Mouse (Mus musculus): ENCODE measurements around the gene Gabbr1. TPM values are rescaled to one million over a fixed set of nuclear protein-coding genes. Genes with fewer than 3 reads are reported as not detected.

Gabbr1 gene
- 57.4 and 138 TPM in 2 replicates for polyA plus RNA-seq (2021; fragmentation: Nextera tagmentation)
- long read RNA-seq, experiment 1, full-length matches to known transcripts = 106 of 293 reads
- long read RNA-seq, experiment 1, partial matches to known transcripts = 164 of 293 reads
- long read RNA-seq, experiment 1, other reads (novel, unspliced or antisense) = 23 of 293 reads
- long read RNA-seq, experiment 2, full-length matches to known transcripts = 3 of 111 reads
- long read RNA-seq, experiment 2, partial matches to known transcripts = 36 of 111 reads
- long read RNA-seq, experiment 2, other reads (novel, unspliced or antisense) = 72 of 111 reads

DNA sequence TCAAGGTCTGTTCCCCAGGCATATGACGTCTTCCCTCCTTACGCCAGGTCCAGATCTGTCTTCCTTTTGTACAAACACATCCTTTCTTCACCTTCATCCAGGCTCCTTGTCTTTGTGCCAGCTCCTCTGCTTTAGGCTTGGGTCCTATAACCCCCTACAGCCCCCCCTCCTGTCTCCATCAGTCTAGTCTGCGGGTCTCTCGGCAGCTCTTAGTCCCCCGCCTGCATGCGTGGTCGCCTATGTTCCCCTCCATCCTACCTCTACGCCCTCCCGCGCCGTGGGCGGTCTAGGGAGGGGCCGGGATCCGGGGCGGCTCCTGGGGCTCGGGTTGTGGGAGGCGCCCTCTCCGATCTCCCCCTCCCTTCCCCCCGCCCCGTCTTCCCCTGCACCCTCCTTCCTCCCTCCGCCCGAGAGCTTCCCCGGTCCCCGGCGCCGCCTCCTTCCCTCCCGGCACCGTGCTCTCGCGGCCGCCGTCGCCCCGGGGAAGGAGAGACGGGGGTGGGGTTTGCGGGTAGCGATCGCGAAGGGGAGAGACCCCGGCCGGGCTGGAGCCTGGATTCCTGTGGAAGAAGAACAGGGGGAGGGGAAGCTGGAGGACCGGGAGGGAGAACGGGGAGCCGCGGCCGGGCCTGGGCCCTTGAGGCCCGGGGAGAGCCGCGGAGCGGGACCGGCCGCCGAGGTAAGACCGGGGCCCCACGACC lies at the start of gene Gabbr1:
TSS of gene Gabbr1 (plus strand) at position 356 of the 701 bp plus-strand sequence.

DNA sequence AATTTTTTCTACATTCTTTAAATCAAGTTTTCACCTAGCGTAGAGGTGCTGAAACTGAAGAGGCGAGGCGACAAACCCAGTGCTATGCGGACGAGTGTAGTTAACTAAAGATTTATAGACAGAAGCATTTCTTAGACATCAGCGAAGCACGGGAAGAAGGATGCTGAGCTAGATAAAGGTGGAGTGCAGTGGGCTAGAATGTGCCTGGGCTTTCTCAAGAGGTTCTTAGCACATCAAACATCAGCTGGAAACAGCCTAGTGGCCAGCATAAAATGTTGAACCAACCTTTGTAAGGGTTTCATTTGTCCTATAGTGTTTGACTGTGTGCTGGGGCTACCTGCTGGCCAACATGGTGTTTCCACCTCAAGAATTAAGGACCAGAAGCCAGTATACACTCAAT lies 44.9 kb upstream of the Gabbr1 start, which contains the start of gene Zfp57:
TSS of gene Zfp57 (plus strand) at position 301 of the 400 bp plus-strand sequence.

DNA sequence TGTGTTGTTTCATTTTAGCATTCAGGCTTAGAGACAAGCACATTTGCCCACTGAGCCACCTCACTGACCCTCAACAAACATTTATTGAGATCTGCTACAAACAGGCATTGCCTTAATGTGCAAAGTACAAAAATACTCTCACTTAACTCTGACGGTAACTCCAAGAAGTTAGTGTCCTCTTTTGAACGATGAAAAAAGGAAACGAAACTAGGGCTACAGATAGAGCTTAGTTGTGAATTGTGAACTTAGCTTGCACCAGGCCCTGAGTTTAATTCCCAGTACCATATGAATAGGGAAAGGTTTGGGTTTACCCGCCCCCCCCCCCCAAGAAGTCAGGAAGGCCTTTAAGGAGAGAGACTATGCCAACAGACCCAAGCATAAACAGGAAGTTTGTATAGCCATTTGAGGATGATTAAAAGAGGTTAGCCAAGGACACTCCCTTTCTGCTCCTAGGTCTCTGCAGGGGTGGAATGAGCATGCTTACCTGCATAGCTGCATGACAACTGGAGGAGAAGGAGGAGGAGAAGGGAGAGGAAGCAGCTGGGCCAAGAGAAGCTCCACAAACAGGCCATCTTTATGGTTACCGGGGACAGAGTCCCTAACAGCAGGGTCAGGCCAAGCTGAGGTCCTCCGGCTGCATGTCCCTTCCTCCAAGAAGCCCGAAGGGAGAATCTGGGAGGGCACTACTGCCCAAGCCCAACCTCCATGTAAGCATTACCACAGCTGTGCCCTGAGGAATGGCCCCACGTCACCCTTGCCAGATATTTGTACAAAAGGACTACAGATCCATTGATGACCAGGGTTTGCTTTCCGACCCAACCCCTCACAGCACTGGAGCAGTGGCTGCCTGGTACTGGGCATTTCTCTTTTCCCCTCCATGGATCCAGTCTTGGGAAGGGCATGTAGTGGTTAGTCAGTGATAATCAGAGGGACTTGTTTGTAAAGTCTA lies 22.9 kb upstream of the Gabbr1 start, which contains the start of gene Mog:
TSS of gene Mog (minus strand) at position 771 of the 949 bp plus-strand sequence.

DNA sequence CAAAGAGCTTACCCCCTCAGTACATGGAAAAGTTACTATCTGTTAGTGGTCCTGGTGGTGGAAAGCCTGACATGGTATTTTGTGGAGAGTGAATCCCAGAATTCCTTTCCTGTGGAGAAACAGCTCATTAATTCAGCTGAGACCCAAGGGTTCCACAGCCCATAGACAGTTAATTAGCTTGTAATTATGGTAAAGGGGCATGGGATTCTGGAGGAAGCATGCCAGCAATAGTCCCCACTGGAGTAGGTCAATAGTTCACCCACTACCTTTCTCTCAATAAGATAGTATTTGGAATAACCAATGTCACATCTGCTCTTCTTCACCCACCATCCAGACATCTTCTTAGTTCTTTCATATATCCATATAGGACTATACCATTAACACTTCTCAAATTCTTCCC lies 42.6 kb downstream of the Gabbr1 start, which contains the start of gene Olfr90:
TSS of gene Olfr90 (minus strand) at position 101 of the 400 bp plus-strand sequence.

DNA sequence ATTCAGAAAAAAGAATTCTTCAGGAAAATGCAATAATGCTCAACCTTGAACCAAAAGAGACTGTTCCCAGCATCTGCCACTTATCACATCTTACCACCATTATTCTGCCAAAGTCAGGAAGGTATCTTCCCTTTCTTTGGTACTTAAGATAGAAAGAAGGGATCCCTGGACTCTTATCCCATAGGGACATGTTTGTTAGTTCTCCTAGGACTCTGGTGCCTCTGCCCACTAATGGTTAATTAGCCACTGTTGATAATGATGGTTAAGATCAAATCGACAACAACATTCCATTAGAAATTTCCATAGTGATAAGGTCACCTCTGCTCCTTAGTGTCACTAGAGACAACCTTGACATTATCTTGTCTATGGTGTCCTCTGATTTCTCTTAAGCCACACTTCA lies 52.4 kb downstream of the Gabbr1 start, which contains the start of gene Olfr91:
TSS of gene Olfr91 (minus strand) at position 101 of the 400 bp plus-strand sequence.

DNA sequence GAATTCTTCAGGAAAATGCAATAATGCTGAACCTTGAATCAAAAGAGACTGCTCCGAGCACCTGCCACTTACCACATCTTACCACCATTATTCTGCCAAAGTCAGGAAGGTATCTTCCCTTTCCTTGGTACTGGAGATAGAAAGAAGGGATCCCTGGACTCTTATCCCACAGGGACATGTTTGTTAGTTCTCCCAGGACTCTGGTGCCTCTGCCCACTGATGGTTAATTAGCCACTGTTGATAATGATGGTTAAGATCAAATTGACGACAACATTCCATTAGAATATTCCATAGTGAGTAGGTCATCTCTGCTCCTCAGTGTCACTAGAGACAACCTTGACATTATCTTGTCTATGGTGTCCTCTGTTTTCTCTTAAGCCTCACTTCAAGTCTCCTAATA lies 74.2 kb downstream of the Gabbr1 start, which contains the start of gene Olfr92:
TSS of gene Olfr92 (minus strand) at position 101 of the 400 bp plus-strand sequence.

Other genes with a start within 250 kb of the Gabbr1 start
- gene H2-M10.6, start 233.8 kb upstream of the Gabbr1 start, polyA plus RNA-seq (2021; fragmentation: Nextera tagmentation) = not detected in 2 replicates
- 11.3 and 14.1 TPM in 2 replicates for gene Trim26, start 208.8 kb upstream of the Gabbr1 start, polyA plus RNA-seq (2021; fragmentation: Nextera tagmentation)
- gene Trim15, start 178.8 kb upstream of the Gabbr1 start, polyA plus RNA-seq (2021; fragmentation: Nextera tagmentation) = not detected in 2 replicates
- gene Trim10, start 176.4 kb upstream of the Gabbr1 start, polyA plus RNA-seq (2021; fragmentation: Nextera tagmentation) = not detected in 2 replicates
- 0.08 and 0.12 TPM in 2 replicates for gene Trim40, start 155.8 kb upstream of the Gabbr1 start, polyA plus RNA-seq (2021; fragmentation: Nextera tagmentation)
- not detected in 2 replicates for gene Trim31, start 147.8 kb upstream of the Gabbr1 start, polyA plus RNA-seq (2021; fragmentation: Nextera tagmentation)
- gene Rnf39, start 103.0 kb upstream of the Gabbr1 start, polyA plus RNA-seq (2021; fragmentation: Nextera tagmentation) = 6.4 and 8.9 TPM in 2 replicates
- gene Ppp1r11, start 94.2 kb upstream of the Gabbr1 start, polyA plus RNA-seq (2021; fragmentation: Nextera tagmentation) = 228 and 260 TPM in 2 replicates
- 74.8 and 82.8 TPM in 2 replicates for gene Znrd1, start 87.4 kb upstream of the Gabbr1 start, polyA plus RNA-seq (2021; fragmentation: Nextera tagmentation)
- gene Znrd1as, start 87.4 kb upstream of the Gabbr1 start, polyA plus RNA-seq (2021; fragmentation: Nextera tagmentation) = 5.4 and 6.6 TPM in 2 replicates
- 0.32 and 0.35 TPM in 2 replicates for gene 2410137M14Rik, start 64.7 kb upstream of the Gabbr1 start, polyA plus RNA-seq (2021; fragmentation: Nextera tagmentation)
- 0.13 and 0.44 TPM in 2 replicates for gene H2-M5, start 56.4 kb upstream of the Gabbr1 start, polyA plus RNA-seq (2021; fragmentation: Nextera tagmentation)
- gene Zfp57, start 44.8 kb upstream of the Gabbr1 start, polyA plus RNA-seq (2021; fragmentation: Nextera tagmentation) = 1.6 and 1.9 TPM in 2 replicates
- gene Mog, start 22.6 kb upstream of the Gabbr1 start, polyA plus RNA-seq (2021; fragmentation: Nextera tagmentation) = 88.6 and 118 TPM in 2 replicates
- gene Olfr90, start 42.5 kb downstream of the Gabbr1 start, polyA plus RNA-seq (2021; fragmentation: Nextera tagmentation) = not detected in 2 replicates
- gene Olfr91, start 52.3 kb downstream of the Gabbr1 start, polyA plus RNA-seq (2021; fragmentation: Nextera tagmentation) = not detected in 2 replicates
- not detected in 2 replicates for gene Olfr92, start 74.1 kb downstream of the Gabbr1 start, polyA plus RNA-seq (2021; fragmentation: Nextera tagmentation)
- not detected in 2 replicates for gene Olfr93, start 115.5 kb downstream of the Gabbr1 start, polyA plus RNA-seq (2021; fragmentation: Nextera tagmentation)
- gene Ubd, start 147.9 kb downstream of the Gabbr1 start, polyA plus RNA-seq (2021; fragmentation: Nextera tagmentation) = not detected in 2 replicates
- gene Olfr94, start 155.0 kb downstream of the Gabbr1 start, polyA plus RNA-seq (2021; fragmentation: Nextera tagmentation) = not detected in 2 replicates
- not detected in 2 replicates for gene Olfr95, start 167.2 kb downstream of the Gabbr1 start, polyA plus RNA-seq (2021; fragmentation: Nextera tagmentation)
- not detected in 2 replicates for gene Olfr96, start 174.2 kb downstream of the Gabbr1 start, polyA plus RNA-seq (2021; fragmentation: Nextera tagmentation)
- not detected in 2 replicates for gene Olfr97, start 191.4 kb downstream of the Gabbr1 start, polyA plus RNA-seq (2021; fragmentation: Nextera tagmentation)
- not detected in 2 replicates for gene Olfr98, start 217.8 kb downstream of the Gabbr1 start, polyA plus RNA-seq (2021; fragmentation: Nextera tagmentation)
- 4.9 and 5.0 TPM in 2 replicates for gene H2-M3, start 224.3 kb downstream of the Gabbr1 start, polyA plus RNA-seq (2021; fragmentation: Nextera tagmentation)
- gene Olfr99, start 237.5 kb downstream of the Gabbr1 start, polyA plus RNA-seq (2021; fragmentation: Nextera tagmentation) = not detected in 2 replicates

Measured in left cerebral cortex, adult 6 months (tissue).